Mouse (Mus musculus) testis, adult 2 months (tissue): ENCODE measurements around the gene Kat5.

Source experiments
- CTCF ChIP-seq: fragments of 200-500 bp; IDR thresholded peaks from 2 replicates; pipeline ENCODE4 v1.5.1; 2012; ENCODE audit warnings: low read depth, mild to moderate bottlenecking, inconsistent platforms, low read length, moderate library complexity; ENCODE audit not compliant: control insufficient read depth, insufficient read depth, insufficient replicate concordance
- POLR2A ChIP-seq: fragments of 200-500 bp; IDR thresholded peaks from 2 replicates; pipeline ENCODE4 v1.6.1; 2012; ENCODE audit warnings: low read depth, mild to moderate bottlenecking, inconsistent platforms, low read length, moderate library complexity; ENCODE audit not compliant: control insufficient read depth

GRCm38 (mm10) chr19:5620007-5620406, 10.0 kb upstream of the Kat5 start:
- TF ChIP-seq POLR2A (no peak), CTCF (no peak)
